Mouse (Mus musculus) hindbrain, embryonic 16.5 days (tissue): ENCODE results near the gene Myo1g. TPM values are rescaled to one million over a fixed set of nuclear protein-coding genes. Genes with fewer than 3 reads are reported as not detected.

Experiments
- ATAC-seq: fragments of 200-750 bp; cut with Nextera tagmentation; 2 replicates; pipeline ENCODE4 v1.8.0; 2017; ENCODE audit warnings: moderate TSS enrichment, moderate library complexity
- H3K27ac ChIP-seq: fragments of 300-500 bp; sonication (generic); 2 replicates; pipeline ENCODE4 v1.5.1; 2014; ENCODE audit warnings: low read depth, mild to moderate bottlenecking, control low read depth, low read length, moderate library complexity
- H3K27me3 ChIP-seq: fragments of 300-500 bp; sonication (generic); replicated peaks from 2 replicates; pipeline ENCODE4 v1.6.1; 2014; ENCODE audit warnings: low read length; ENCODE audit not compliant: control insufficient read depth, insufficient read depth
- H3K36me3 ChIP-seq: fragments of 300-500 bp; sonication (generic); 2 replicates; pipeline ENCODE4 v1.6.1; 2014; ENCODE audit warnings: mild to moderate bottlenecking, low read length, moderate library complexity, mixed read lengths; ENCODE audit not compliant: control insufficient read depth, insufficient read depth
- H3K4me1 ChIP-seq: fragments of 300-500 bp; sonication (generic); 2 replicates; pipeline ENCODE4 v1.6.1; 2014; ENCODE audit warnings: low read depth, low read length; ENCODE audit not compliant: control insufficient read depth, insufficient read depth
- H3K4me2 ChIP-seq: fragments of 300-500 bp; sonication (generic); 2 replicates; pipeline ENCODE4 v1.6.1; 2014; ENCODE audit warnings: mild to moderate bottlenecking, low read length, control low read depth, moderate library complexity
- H3K4me3 ChIP-seq: fragments of 300-500 bp; sonication (generic); 2 replicates; pipeline ENCODE4 v1.5.1; 2014; ENCODE audit warnings: mild to moderate bottlenecking, low read length, control low read depth, moderate library complexity
- H3K9ac ChIP-seq: fragments of 300-500 bp; sonication (generic); 2 replicates; pipeline ENCODE4 v1.6.1; 2014; ENCODE audit warnings: low read depth, mild to moderate bottlenecking, control low read depth, low read length, moderate library complexity
- H3K9me3 ChIP-seq: fragments of 300-500 bp; sonication (generic); 2 replicates; pipeline ENCODE4 v1.6.1; 2014; ENCODE audit warnings: mild to moderate bottlenecking, low read length, moderate library complexity; ENCODE audit not compliant: control insufficient read depth
- WGBS: fragments of 180-500 bp; shearing (Covaris S2); extraction: QIAGEN DNeasy Blood & Tissue Kit; methylation state at CpG from one replicate; pipeline ENCODE4 v1.1.7; 2014; 5-methylcytosine and 5-hydroxymethylcytosine counted together
- polyA plus RNA-seq: library from polyadenylated mRNA; unstranded; fragments of >200 nt; fragmentation: Nextera tagmentation; extraction: Ambion mirVana; gene quantifications from 2 replicates; pipeline ENCODE4 v1.2.1, GENCODE M21; 2015

Myo1g gene
- polyA plus RNA-seq, 1 experiment from 2014 or later, result 0.35 TPM

DNA sequence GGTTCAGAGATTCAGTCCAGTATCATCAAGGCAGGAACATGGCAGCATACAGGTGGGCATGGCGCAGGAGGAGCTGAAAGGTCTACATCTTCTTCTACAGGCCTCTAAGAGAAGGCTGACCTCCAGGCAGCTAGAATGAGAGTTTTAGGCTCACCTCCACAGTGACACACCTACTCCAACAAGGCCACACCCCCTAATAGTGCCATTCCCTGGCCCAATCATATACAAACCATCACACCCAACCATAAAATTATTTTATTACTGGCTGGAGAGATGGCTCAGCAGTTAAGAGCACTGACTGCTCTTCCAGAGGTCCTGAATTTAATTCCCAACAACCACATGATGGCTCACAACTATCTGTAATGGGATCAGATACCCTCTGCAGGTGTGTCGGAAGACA, 18.3 kb downstream of the Myo1g start:
- Histone ChIP-seq H3K4me3 (no peak overlapping the region), H3K9me3 (no peaks in the 10 kb centered on the region), H3K4me2 (no peak overlapping the region), H3K27ac (no peak overlapping the region), H3K9ac (no peak overlapping the region), H3K36me3 (no peaks in the 10 kb centered on the region), H3K4me1 (no peaks in the 10 kb centered on the region), H3K27me3 (no peaks in the 10 kb centered on the region)
- ATAC-seq, result no peak
- WGBS, result 90% methylated on average over 2 of the region's 2 CpGs

DNA sequence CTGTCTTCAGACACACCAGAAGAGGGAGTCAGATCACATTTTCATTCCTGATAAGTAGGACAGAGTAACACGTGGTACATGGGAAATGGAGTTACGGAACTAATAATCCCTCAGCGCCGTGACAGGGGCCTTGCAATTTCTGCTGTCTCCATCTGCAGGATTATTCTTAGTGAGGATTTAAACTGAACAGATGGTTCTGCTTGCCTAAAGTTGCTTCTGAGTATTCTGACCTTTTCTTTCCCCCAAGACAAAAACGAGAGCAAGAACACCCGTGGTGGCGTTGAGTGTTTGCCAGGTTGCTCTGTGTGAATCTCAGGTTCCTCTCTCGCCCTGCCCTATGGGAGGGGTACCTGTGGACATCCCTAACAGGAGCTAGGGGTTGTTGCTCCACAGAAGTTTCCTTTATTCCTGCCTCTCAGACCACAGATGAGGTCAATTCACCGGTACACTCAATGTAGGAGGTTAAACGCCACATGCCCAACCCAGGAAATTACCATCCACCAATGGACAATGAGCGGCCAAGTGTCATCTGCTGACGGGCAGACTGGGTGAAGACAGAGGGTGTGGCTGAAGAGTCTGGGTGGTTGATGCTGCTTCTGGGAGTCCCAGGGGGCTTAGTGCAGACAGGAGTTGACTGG, 23.3 kb downstream of the Myo1g start:
- Histone ChIP-seq H3K9me3 (no peaks in the 10 kb centered on the region), H3K27ac (no peak overlapping the region), H3K4me2 (no peak overlapping the region), H3K36me3 (no peaks in the 10 kb centered on the region), H3K9ac (no peak overlapping the region), H3K4me1 (no peaks in the 10 kb centered on the region), H3K4me3 (no peak overlapping the region), H3K27me3 (no peaks in the 10 kb centered on the region)
- ATAC-seq, result no peak
- WGBS, result 77% methylated on average over 12 of the region's 12 CpGs

DNA sequence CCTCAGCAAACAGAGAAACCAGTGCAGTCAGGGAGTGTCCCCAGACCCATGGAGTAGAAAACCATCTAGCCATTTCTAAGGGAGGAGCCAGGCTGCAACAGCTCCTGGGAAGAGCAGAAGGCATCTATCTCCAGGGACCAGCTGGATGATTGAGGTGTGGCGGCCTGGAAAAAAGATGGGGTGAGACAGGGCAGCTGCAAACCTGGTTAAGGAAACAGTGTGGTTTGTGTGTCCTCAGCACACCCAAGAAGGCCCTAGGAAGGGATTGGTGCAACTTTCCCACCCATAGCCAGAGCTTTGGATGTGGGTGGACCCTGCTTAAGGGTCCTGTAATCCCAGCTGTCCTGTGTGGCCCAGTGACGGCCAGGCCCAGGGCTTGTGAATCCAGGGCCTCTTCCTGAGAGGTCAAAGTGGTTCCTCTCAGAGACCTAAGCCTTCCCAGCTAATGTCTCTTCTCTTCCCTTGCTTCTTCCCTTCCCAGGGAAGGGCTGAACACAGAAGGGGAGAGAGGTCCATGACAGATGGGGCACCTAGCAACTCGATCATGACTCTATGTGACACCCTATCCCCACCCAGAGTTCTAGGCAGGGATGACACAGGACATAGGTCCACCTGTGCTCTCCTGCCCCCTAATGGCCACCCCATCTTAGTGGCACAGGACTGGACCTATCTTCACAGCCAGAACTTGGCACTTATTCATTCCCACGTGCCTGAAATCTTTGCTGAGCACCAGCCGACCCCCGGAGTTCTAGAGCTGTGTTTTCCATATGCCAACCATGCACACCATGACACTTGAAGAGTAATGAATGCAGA, 30.9 kb downstream of the Myo1g start:
- no peaks in the 10 kb centered on the region for H3K4me1 ChIP-seq
- ATAC-seq, result peak; percentile 65; the same call in 1 of the 2 replicates
- no peak overlapping the region for H3K4me3 ChIP-seq
- H3K27ac ChIP-seq, result no peak overlapping the region
- H3K9ac ChIP-seq, result no peak overlapping the region
- H3K9me3 ChIP-seq, result no peaks in the 10 kb centered on the region
- 40% methylated on average over 6 of the region's 6 CpGs for WGBS
- no peaks in the 10 kb centered on the region for H3K36me3 ChIP-seq
- H3K4me2 ChIP-seq, result no peak overlapping the region
- H3K27me3 ChIP-seq, result no peaks in the 10 kb centered on the region

DNA sequence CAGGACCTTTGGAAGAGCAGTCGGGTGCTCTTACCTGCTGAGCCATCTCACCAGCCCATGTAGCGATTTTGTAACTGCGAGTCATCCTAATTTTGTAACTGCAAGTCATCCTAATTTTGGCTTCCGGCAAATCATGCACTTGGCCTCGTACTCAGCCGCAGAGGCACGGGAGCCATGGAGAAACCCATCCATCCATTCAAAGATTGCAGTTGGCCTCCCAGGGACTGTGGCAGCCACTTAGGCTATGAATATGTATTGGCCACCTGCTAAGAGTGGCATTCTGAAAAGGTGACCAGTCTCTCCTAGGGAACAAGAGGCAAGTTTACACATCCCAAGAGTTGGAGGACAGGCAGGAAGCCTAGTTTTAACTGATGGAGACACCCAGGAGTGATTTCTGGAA, 31.5 kb downstream of the Myo1g start:
- no peaks in the 10 kb centered on the region for H3K9me3 ChIP-seq
- WGBS, result 50% methylated on average over 7 of the region's 7 CpGs
- no peak overlapping the region for H3K9ac ChIP-seq
- H3K27ac ChIP-seq, result no peak overlapping the region
- ATAC-seq, result peak; percentile 76
- H3K4me3 ChIP-seq, result no peak overlapping the region
- no peak overlapping the region for H3K4me2 ChIP-seq
- no peaks in the 10 kb centered on the region for H3K36me3 ChIP-seq
- H3K4me1 ChIP-seq, result no peaks in the 10 kb centered on the region
- no peaks in the 10 kb centered on the region for H3K27me3 ChIP-seq

DNA sequence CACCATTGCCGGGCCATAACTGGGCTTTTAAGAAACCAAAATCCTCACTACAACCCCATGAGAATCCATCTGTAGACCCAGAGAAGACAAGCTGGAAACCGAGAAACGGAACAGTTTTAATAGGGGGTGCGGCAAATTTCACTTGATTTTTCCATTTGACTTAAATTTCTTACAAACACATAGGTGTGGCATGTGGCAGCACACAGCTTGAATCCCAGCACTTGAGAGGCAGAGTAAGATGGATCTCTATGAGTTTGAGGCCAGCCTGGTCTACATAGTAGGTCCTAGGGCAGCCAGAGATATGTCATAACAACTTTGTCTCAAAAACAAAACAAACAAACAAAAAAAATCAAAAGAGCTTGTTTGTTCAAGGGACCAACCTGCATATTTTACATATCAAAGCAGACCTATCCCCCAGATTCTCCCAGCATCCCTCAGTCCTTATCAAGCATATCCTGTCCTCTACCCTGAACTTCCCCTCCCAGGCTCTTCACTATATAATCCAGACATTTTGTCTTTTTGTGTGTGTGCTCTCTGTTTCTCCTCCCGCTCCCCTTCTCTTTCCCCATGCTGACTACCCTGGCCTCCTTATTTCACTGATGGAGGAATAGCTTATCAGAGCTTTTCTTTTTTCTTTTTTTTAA, 32.6 kb downstream of the Myo1g start:
- Histone ChIP-seq H3K9ac (no peak overlapping the region), H3K9me3 (no peaks in the 10 kb centered on the region), H3K27me3 (no peaks in the 10 kb centered on the region), H3K4me3 (no peak overlapping the region), H3K4me1 (no peaks in the 10 kb centered on the region), H3K27ac (no peak overlapping the region), H3K4me2 (no peak overlapping the region), H3K36me3 (no peaks in the 10 kb centered on the region)
- 94% methylated on average over 5 of the region's 5 CpGs for WGBS
- no peak for ATAC-seq

DNA sequence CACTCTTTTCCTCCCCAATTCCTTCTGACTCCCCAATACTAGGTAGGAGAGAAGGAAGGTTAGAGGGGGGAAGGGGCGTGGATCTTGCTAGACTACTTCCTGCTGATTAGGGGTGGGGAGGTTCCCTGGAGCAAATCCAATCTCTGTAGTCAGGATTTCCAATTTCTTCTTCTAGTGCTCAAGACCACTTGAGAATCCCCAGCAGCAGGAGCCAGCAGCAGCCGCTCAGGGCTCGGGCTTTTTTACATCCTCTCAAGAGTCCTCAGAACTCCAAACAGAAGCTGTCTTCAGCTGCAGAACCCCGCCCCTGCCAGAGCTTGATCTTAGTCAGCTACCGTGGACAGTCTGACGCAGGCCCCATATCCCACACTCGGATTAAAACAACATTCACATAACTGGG, 33.3 kb downstream of the Myo1g start:
- Histone ChIP-seq H3K9ac (no peak overlapping the region), H3K27ac (no peak overlapping the region), H3K9me3 (no peaks in the 10 kb centered on the region), H3K27me3 (no peaks in the 10 kb centered on the region), H3K36me3 (no peaks in the 10 kb centered on the region), H3K4me3 (no peak overlapping the region), H3K4me2 (no peak overlapping the region), H3K4me1 (no peaks in the 10 kb centered on the region)
- ATAC-seq, result no peak
- 57% methylated on average over 7 of the region's 7 CpGs for WGBS

DNA sequence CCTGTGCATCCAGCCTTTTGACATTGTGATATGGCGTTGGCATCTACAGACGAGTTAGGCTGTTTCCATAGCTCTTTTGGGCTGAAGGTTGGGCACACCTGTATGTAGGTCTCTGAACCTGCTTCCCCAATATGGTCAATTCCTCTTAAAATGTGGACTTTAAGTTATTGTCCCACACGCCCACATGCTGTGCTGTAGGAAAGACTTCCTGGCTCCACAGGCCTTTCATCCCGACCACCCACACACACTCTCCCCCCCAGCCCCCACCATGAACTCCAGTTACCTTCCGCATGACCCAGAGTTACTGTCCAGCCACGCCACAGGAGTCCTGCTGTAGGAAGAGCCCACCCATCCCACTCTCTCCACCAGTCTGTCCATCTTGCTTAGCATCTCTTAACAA, 33.8 kb downstream of the Myo1g start:
- Histone ChIP-seq H3K4me2 (no peak overlapping the region), H3K4me3 (no peak overlapping the region), H3K27me3 (no peaks in the 10 kb centered on the region), H3K36me3 (no peaks in the 10 kb centered on the region), H3K4me1 (no peaks in the 10 kb centered on the region), H3K9me3 (no peaks in the 10 kb centered on the region), H3K9ac (no peak overlapping the region), H3K27ac (no peak overlapping the region)
- 66% methylated on average over 6 of the region's 6 CpGs for WGBS
- ATAC-seq, result no peak

DNA sequence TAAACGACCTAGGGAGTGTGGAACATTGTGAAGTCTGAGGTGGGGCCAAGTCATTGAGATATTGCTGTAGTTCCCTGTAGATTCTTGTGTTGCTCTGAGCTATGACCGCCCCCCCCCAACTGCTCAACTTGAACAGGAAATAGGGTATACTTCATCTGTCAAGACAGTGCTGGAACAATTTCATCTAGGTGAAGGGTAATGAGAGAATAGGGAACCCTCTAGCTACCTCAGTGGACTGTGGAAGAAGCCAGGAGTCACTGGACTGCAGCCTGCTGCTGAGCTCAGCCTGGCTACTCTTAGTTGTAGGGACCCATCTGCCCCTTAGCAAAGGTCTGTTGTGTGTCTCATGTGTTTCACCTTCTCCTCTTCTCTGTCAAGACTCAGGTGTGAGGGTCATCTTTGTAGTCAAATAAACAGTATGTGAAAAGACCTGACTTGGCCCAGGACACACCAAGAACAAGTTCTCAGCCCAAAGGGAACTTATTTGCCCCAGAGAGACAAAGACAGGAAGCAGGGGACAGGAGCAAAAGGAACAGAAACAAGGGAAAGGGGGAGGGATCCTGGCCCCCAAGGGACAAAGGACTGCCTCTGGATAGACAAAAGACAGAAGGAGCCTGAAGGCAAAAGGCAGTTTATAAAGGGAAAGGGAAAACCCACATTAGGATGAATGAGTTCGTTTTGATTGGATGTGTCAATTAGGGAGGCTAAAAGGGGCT, 36.4 kb downstream of the Myo1g start:
- no peaks in the 10 kb centered on the region for H3K27me3 ChIP-seq
- 56% methylated on average over 3 of the region's 3 CpGs for WGBS
- no peaks in the 10 kb centered on the region for H3K4me1 ChIP-seq
- no peak overlapping the region for H3K27ac ChIP-seq
- H3K9me3 ChIP-seq, result no peaks in the 10 kb centered on the region
- ATAC-seq, result no peak
- no peak overlapping the region for H3K4me2 ChIP-seq
- H3K4me3 ChIP-seq, result no peak overlapping the region
- H3K9ac ChIP-seq, result no peak overlapping the region
- no peaks in the 10 kb centered on the region for H3K36me3 ChIP-seq

DNA sequence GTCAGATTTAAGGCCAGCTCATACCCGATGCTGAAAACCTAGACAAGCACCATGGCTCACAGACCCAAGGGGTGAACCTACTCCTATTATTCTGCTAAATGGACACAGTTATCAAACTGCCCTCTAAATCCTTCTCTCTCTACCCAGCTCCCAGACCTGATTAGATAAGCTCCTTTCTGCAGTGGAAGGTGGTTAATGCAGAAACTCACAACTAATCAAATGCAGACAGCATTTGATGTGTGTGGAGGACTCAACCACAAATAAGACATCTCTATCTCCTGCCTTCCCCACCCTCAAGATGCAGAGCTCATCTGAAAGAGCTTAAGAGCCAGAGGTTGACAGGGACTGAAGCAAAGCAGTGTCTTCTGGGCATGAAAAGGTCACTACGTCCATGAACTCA, 37.7 kb downstream of the Myo1g start:
- 94% methylated on average over 2 of the region's 2 CpGs for WGBS
- ATAC-seq, result no peak
- no peak overlapping the region for H3K9ac ChIP-seq
- no peak overlapping the region for H3K4me2 ChIP-seq
- H3K27me3 ChIP-seq, result no peaks in the 10 kb centered on the region
- H3K27ac ChIP-seq, result no peak overlapping the region
- no peaks in the 10 kb centered on the region for H3K4me1 ChIP-seq
- no peaks in the 10 kb centered on the region for H3K9me3 ChIP-seq
- no peaks in the 10 kb centered on the region for H3K36me3 ChIP-seq
- H3K4me3 ChIP-seq, result no peak overlapping the region
